Mouse (Mus musculus) kidney, postnatal 4 days (tissue): ENCODE measurements around the gene Pars2.

ENCODE experiments used
- DNase-seq, 2 experiments: peaks; one replicate each; pipeline ENCODE4 v3.0.0; 2021; ENCODE audit warnings: mixed read lengths in 2 of 2

The Pars2 gene

GRCm38 (mm10) chr4:106650833-106651527, at the start of gene Pars2:
Pars2 (plus strand) TSS chr4:106651069.
- peak; percentile 97 to 98 for DNase-seq

- no peak for DNase-seq
These were observed 44.0 kb upstream of the Pars2 start for GRCm38 (mm10) chr4:106606639-106607554.

- DNase-seq = no peak
These were observed 43.0 kb upstream of the Pars2 start for GRCm38 (mm10) chr4:106607905-106608304.

- no peak for DNase-seq
These were observed 37.8 kb upstream of the Pars2 start for GRCm38 (mm10) chr4:106613105-106613504.

GRCm38 (mm10) chr4:106613560-106613959, 37.3 kb upstream of the Pars2 start:
- DNase-seq = no peak

- DNase-seq = peak; percentile 83 to 84
These were observed 36.6 kb upstream of the Pars2 start for GRCm38 (mm10) chr4:106614180-106614797.

- DNase-seq = no peak
These were observed 36.0 kb upstream of the Pars2 start for GRCm38 (mm10) chr4:106614881-106615280.

GRCm38 (mm10) chr4:106615637-106616036, 35.2 kb upstream of the Pars2 start:
- no peak for DNase-seq

- peak; percentile 54 to 59 for DNase-seq
These were observed 33.8 kb upstream of the Pars2 start, which contains the start of gene Lexm for GRCm38 (mm10) chr4:106617056-106617455. Lexm (minus strand) TSS chr4:106617241.

- DNase-seq = no peak
These were observed 32.0 kb upstream of the Pars2 start for GRCm38 (mm10) chr4:106618898-106619297.

- no peak for DNase-seq
These were observed 29.4 kb upstream of the Pars2 start for GRCm38 (mm10) chr4:106621428-106621827.

GRCm38 (mm10) chr4:106622030-106622493, 28.8 kb upstream of the Pars2 start, which contains the start of gene Ttc22:
Ttc22 (plus strand) TSS chr4:106622432.
- DNase-seq = no peak

GRCm38 (mm10) chr4:106622712-106623111, 28.2 kb upstream of the Pars2 start:
- DNase-seq = no peak

GRCm38 (mm10) chr4:106624271-106624670, 26.6 kb upstream of the Pars2 start:
- DNase-seq = no peak

GRCm38 (mm10) chr4:106627809-106628208, 23.1 kb upstream of the Pars2 start:
- no peak for DNase-seq

- peak in 1 of 2 experiments; percentile 65 for DNase-seq
These were observed 22.1 kb upstream of the Pars2 start for GRCm38 (mm10) chr4:106628650-106629360.

- DNase-seq = peak in 1 of 2 experiments; percentile 44
These were observed 21.5 kb upstream of the Pars2 start for GRCm38 (mm10) chr4:106629374-106629773.

- peak; percentile 81 to 83 for DNase-seq
These were observed 20.3 kb upstream of the Pars2 start for GRCm38 (mm10) chr4:106630333-106631220.

- no peak for DNase-seq
These were observed 18.6 kb upstream of the Pars2 start for GRCm38 (mm10) chr4:106632313-106632712.

GRCm38 (mm10) chr4:106633281-106634085, 17.4 kb upstream of the Pars2 start:
- DNase-seq = peak; percentile 48 to 72
